Mouse (Mus musculus) v-Abl transformed pro-B cells (cell line): ENCODE measurements around the gene Krt4.

Experiments
- in situ Hi-C, 2 experiments: fragments of 400-800 bp; cut with MboI; formaldehyde crosslinking; loops; one replicate each; pipeline ENCODE4 v1.15.1; 2025; ENCODE audit not compliant: unreplicated experiment in 2 of 2

Gene Krt4

GRCm38 (mm10) chr15:101902171-101903149 lies 22.1 kb downstream of the Krt4 start:
- in situ Hi-C loops, result no loop called here

- in situ Hi-C loops, result no loop called here
Observed at GRCm38 (mm10) chr15:101895216-101895615, 29.3 kb downstream of the Krt4 start.

- in situ Hi-C loops, result no loop called here
Observed at GRCm38 (mm10) chr15:101892820-101893219, 31.7 kb downstream of the Krt4 start, which contains the start of gene Krt76. Krt76 (minus strand) TSS chr15:101892920.

GRCm38 (mm10) chr15:101879776-101880175 lies 44.8 kb downstream of the Krt4 start:
- in situ Hi-C loops, result no loop called here

GRCm38 (mm10) chr15:101878041-101878440 lies 46.5 kb downstream of the Krt4 start:
- in situ Hi-C loops, result no loop called here

GRCm38 (mm10) chr15:101874383-101874782 lies 50.2 kb downstream of the Krt4 start:
- in situ Hi-C loops, result no loop called here

- in situ Hi-C loops, result no loop called here
Observed at GRCm38 (mm10) chr15:101873231-101873630, 51.3 kb downstream of the Krt4 start.

- in situ Hi-C loops, result no loop called here
Observed at GRCm38 (mm10) chr15:101869431-101869830, 55.1 kb downstream of the Krt4 start, which contains the start of gene Krt77. Krt77 (minus strand) TSS chr15:101869705.
